Mouse (Mus musculus) thymus, adult 2 months (tissue): Measurements from ENCODE around the gene Rgs3. TPM values are rescaled to one million over a fixed set of nuclear protein-coding genes. Genes with fewer than 3 reads are reported as not detected.
"Not testable (repeated sequence)": the region's sequence is repeated elsewhere in the genome, so short reads cannot be mapped to it uniquely, and the experiment has no call there.

Experiments
- DNase-seq: peaks from one replicate; pipeline ENCODE4 v3.0.0; 2021
- H3K27ac ChIP-seq: fragments of 200-500 bp; 2 replicates; pipeline ENCODE4 v1.5.1; 2012; ENCODE audit warnings: low read length, control low read depth; ENCODE audit not compliant: control insufficient read depth, insufficient read depth
- H3K27me3 ChIP-seq: fragments of 200-500 bp; 2 replicates; pipeline ENCODE4 v1.6.1; 2012; ENCODE audit warnings: mild to moderate bottlenecking, low read length, moderate library complexity, mixed read lengths; ENCODE audit not compliant: control insufficient read depth, insufficient read depth
- H3K36me3 ChIP-seq: fragments of 200-500 bp; 2 replicates; pipeline ENCODE4 v1.6.1; 2012; ENCODE audit warnings: mild to moderate bottlenecking, low read length, moderate library complexity; ENCODE audit not compliant: control insufficient read depth, insufficient read depth
- H3K4me1 ChIP-seq: fragments of 200-500 bp; replicated peaks from 2 replicates; pipeline ENCODE4 v1.6.1; 2012; ENCODE audit warnings: low read length; ENCODE audit not compliant: control insufficient read depth, insufficient read depth
- H3K4me3 ChIP-seq: fragments of 200-500 bp; 2 replicates; pipeline ENCODE4 v1.5.1; 2012; ENCODE audit warnings: mild to moderate bottlenecking, low read length, control low read depth, moderate library complexity; ENCODE audit not compliant: control insufficient read depth, insufficient read depth
- CTCF ChIP-seq: fragments of 200-500 bp; IDR thresholded peaks from 2 replicates; pipeline ENCODE4 v1.5.1; 2012; ENCODE audit warnings: mild to moderate bottlenecking, control low read depth, low read length, moderate library complexity, borderline replicate concordance; ENCODE audit not compliant: control insufficient read depth, poor library complexity, insufficient read depth; ENCODE audit errors: extremely low read depth
- POLR2A ChIP-seq: fragments of 200-500 bp; IDR thresholded peaks from 2 replicates; pipeline ENCODE4 v1.6.1; 2012; ENCODE audit warnings: mild to moderate bottlenecking, low read length, control low read depth, moderate library complexity; ENCODE audit not compliant: control insufficient read depth, poor library complexity, insufficient read depth; ENCODE audit errors: extremely low read depth
- WGBS: fragments of 180-500 bp; shearing (Covaris S2); methylation state at CpG from one replicate; pipeline ENCODE4 v1.1.7; 2018; 5-methylcytosine and 5-hydroxymethylcytosine counted together
- polyA plus RNA-seq: library from polyadenylated mRNA; depleted of rRNA; stranded (reverse); fragments of >200 nt; gene quantifications from 2 replicates; pipeline ENCODE4 v1.2.3, GENCODE M21; 2012

Gene Rgs3
- polyA plus RNA-seq, 1 experiment, result 81.3 TPM

DNA sequence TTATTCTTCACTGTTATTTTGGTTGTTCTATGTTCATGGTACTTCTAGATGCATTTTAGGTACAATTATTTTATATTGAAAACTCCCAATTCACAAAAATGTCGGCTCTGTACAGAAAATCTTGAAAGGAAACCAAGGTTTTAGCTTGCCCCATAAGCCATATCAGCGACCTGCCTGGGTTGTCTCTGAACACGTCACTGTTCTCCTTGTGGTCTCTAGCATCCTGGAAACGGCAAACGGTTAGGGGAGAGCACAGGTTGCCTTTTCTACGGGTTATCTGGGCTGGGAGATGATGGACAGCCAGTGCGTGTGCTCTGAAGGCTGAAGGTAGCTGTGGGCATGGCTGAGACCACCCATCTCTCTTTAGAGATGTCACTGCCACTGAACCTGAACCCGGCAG lies 27.4 kb downstream of the Rgs3 start:
- Histone ChIP-seq H3K36me3 (no peaks in the 10 kb centered on the region), H3K4me3 (no peak overlapping the region), H3K27ac (no peak overlapping the region; the same call in 1 of the 2 replicates), H3K27me3 (no peaks in the 10 kb centered on the region), H3K4me1 (peaks cover 40% of the 10 kb centered on the region)
- WGBS, result 27% methylated on average over 8 of the region's 8 CpGs
- no peak for TF ChIP-seq POLR2A
- DNase-seq, result no peak

GRCm38 (mm10) chr4:62590878-62591277 lies 31.2 kb downstream of the Rgs3 start:
- Histone ChIP-seq H3K36me3 (no peaks in the 10 kb centered on the region), H3K27me3 (no peaks in the 10 kb centered on the region), H3K4me3 (no peak overlapping the region), H3K27ac (peak overlapping the region; percentile 64; the same call in 1 of the 2 replicates), H3K4me1 (peaks cover 25% of the 10 kb centered on the region)
- WGBS, result 93% methylated on average over 1 of the region's 1 CpGs
- TF ChIP-seq POLR2A (no peak), CTCF (no peak)
- no peak for DNase-seq

DNA sequence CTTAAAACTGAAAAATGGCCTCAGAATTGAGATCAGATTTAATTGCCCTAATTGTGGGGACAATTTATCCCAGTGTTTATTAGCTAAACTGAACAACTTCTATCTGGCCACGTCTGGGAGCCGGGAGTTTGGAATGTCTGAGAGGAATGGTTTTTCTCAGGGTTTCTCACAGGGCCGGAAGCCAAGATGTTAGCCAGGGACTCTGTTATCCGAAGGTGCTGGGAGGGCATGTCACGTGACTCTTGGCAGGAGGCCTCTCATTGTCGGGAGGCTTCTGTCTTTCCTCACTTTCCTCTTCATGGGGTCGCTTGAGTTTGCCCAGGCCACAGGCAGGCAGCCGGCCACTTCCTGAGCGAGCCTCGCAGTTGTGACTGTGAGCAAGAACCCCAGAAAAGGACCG lies 31.7 kb downstream of the Rgs3 start:
- H3K27me3 ChIP-seq, result no peaks in the 10 kb centered on the region
- TF ChIP-seq CTCF, result no peak
- TF ChIP-seq POLR2A, result no peak
- H3K36me3 ChIP-seq, result no peaks in the 10 kb centered on the region
- 34% methylated on average over 11 of the region's 11 CpGs for WGBS
- DNase-seq, result peak; percentile 29
- peak overlapping the region; percentile 8; the same call in 1 of the 2 replicates for H3K27ac ChIP-seq
- peaks cover 25% of the 10 kb centered on the region for H3K4me1 ChIP-seq
- H3K4me3 ChIP-seq, result no peak overlapping the region

GRCm38 (mm10) chr4:62593546-62594240 lies 34.0 kb downstream of the Rgs3 start:
- not testable (repeated sequence) for H3K36me3 ChIP-seq, H3K27me3 ChIP-seq
- Histone ChIP-seq H3K27ac (peak overlapping the region; percentile 98), H3K4me1 (peaks cover 25% of the 10 kb centered on the region), H3K4me3 (peak overlapping the region; percentile 26)
- DNase-seq, result peak; percentile 64
- peak; percentile 42; the same call in 1 of the 2 replicates for TF ChIP-seq POLR2A
- TF ChIP-seq CTCF, result peak; percentile 38; the same call in 1 of the 2 replicates
- 17% methylated on average over 24 of the region's 24 CpGs for WGBS

- H3K27me3 ChIP-seq, result no peaks in the 10 kb centered on the region
- 92% methylated on average over 5 of the region's 5 CpGs for WGBS
- no peak for DNase-seq
- TF ChIP-seq POLR2A (no peak), CTCF (no peak)
- H3K27ac ChIP-seq, result peak overlapping the region; percentile 63
- no peak overlapping the region for H3K4me3 ChIP-seq
- H3K4me1 ChIP-seq, result peaks cover 25% of the 10 kb centered on the region
- no peaks in the 10 kb centered on the region for H3K36me3 ChIP-seq
Measured at GRCm38 (mm10) chr4:62594442-62594841, 34.8 kb downstream of the Rgs3 start.

GRCm38 (mm10) chr4:62596051-62596450 lies 36.4 kb downstream of the Rgs3 start:
- Histone ChIP-seq H3K27me3 (no peaks in the 10 kb centered on the region), H3K36me3 (no peaks in the 10 kb centered on the region), H3K4me1 (peaks cover 21% of the 10 kb centered on the region), H3K4me3 (no peak overlapping the region), H3K27ac (no peak overlapping the region)
- TF ChIP-seq CTCF (no peak), POLR2A (no peak)
- WGBS, result 87% methylated on average over 5 of the region's 5 CpGs
- no peak for DNase-seq

DNA sequence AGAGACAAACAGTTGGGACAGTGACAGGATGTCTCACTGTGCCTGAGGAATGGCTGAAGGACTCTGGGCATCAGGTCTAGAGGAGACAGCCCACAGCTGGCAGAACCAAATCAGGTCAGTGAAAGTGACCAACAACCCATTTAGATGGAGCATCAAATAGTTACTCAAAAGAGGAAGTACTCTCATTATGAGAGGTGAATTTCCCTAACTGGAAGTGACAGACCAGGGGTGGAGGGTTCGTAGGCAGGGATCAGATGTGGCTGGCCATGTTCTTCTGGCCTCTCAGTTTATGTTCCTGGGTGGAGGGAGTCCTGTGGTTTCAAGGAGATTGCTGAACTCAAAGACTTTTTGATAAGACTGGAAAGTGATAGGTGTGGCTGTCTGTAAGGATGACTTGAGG lies 40.9 kb downstream of the Rgs3 start:
- TF ChIP-seq CTCF (no peak), POLR2A (no peak)
- Histone ChIP-seq H3K27ac (no peak overlapping the region), H3K27me3 (no peaks in the 10 kb centered on the region), H3K4me1 (peaks cover 3% of the 10 kb centered on the region; the same call in 1 of the 2 replicates), H3K36me3 (no peaks in the 10 kb centered on the region), H3K4me3 (no peak overlapping the region)
- WGBS, result 74% methylated on average over 1 of the region's 1 CpGs
- no peak for DNase-seq
